ENCODE assay signal across 10 mouse cellular contexts in the genomic region with DNA sequence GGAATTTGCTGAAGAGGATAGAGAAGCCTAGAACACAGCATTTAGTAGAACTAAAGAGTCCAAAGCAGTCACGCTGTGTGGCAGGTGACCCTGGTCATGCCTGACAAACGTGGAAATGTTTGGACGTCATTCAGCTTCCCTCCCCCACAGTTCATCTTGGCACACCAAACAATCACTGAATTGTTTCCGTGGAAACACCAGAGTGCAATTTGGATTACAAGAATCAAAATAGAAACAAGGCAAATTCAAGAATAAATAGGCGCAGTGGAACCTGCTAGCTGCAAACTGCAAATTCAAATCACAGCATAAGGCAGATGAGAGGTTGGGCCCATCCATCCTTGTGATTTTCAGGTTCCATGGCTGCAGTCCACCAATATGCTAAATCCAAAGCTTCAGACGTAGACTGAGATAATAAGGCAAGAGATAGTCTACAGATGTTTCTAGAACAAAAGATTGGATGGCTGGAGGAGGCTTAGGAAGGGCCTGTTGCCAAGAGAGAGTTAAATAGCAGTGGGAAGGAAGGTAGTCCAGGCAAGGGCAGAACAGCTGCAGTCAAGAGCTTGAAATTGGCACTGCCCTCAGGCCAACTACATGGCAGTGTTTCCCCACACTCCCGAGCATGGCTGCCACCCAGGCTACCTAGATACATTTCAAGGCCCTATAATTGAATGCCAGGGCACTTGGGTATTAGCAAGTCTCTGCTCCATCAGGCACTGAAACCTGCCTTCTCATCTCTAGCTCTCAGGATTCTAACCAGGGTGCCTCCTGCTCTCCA. TPM values are rescaled to one million over a fixed set of nuclear protein-coding genes. Genes with fewer than 3 reads are reported as not detected.
A peak's percentile ranks its signal among the peaks of the same experiment; 100 is the strongest.
DNase-seq lines count a peak whose midpoint lies in the region; ATAC-seq and TF ChIP-seq lines count a peak whose summit lies in the region.
"Had no signal": no experiment of that assay in that cellular context is flagged by ENCODE, and none has a peak within 500 bp of the region (broad histone marks: within the 10 kb centered on the region; RNA-seq: fewer than 3 reads in every experiment).

No protein-coding gene starts in this region.

- H3K9me3 ChIP-seq in forebrain, embryonic 12.5 days: no peaks in the 10 kb centered on the region
- H3K9me3 ChIP-seq in forebrain, embryonic 11.5 days (ENCODE audit: control insufficient read depth, low read length): no peaks in the 10 kb centered on the region
- no peaks in the 10 kb centered on the region for H3K9me3 ChIP-seq in forebrain, postnatal 0 days (ENCODE audit: low read length)
- H3K9me3 ChIP-seq in intestine, embryonic 16.5 days (ENCODE audit: control insufficient read depth, low read length): no peaks in the 10 kb centered on the region
- H3K9me3 ChIP-seq in midbrain, embryonic 15.5 days: no peaks in the 10 kb centered on the region
- H3K9me3 ChIP-seq: neural tube, embryonic 13.5 days had no signal

- H3K36me3 ChIP-seq in forebrain, embryonic 12.5 days (replicated peaks): no peaks in the 10 kb centered on the region
- H3K36me3 ChIP-seq in forebrain, embryonic 11.5 days (ENCODE audit: control insufficient read depth, insufficient read depth, low read length): no peaks in the 10 kb centered on the region
- no peaks in the 10 kb centered on the region for H3K36me3 ChIP-seq in forebrain, postnatal 0 days (ENCODE audit: insufficient read depth)
- no peaks in the 10 kb centered on the region for H3K36me3 ChIP-seq in intestine, embryonic 16.5 days (ENCODE audit: control insufficient read depth, insufficient read depth, low read length)
- no peaks in the 10 kb centered on the region for H3K36me3 ChIP-seq in midbrain, embryonic 15.5 days (replicated peaks)
- H3K36me3 ChIP-seq: neural tube, embryonic 13.5 days had no signal

- H3K4me3 ChIP-seq in forebrain, embryonic 12.5 days (replicated peaks): no peak overlapping the region
- no peak overlapping the region for H3K4me3 ChIP-seq in forebrain, embryonic 11.5 days (ENCODE audit: low read depth, low read length)
- H3K4me3 ChIP-seq in forebrain, postnatal 0 days (ENCODE audit: low read depth, low read length): no peak overlapping the region
- no peak overlapping the region for H3K4me3 ChIP-seq in intestine, embryonic 16.5 days (ENCODE audit: low read length)
- H3K4me3 ChIP-seq in midbrain, embryonic 15.5 days: no peak overlapping the region
- H3K4me3 ChIP-seq: neural tube, embryonic 13.5 days had no signal

- no peak overlapping the region for H3K9ac ChIP-seq in forebrain, embryonic 12.5 days
- H3K9ac ChIP-seq in forebrain, embryonic 11.5 days (ENCODE audit: low read length): no peak overlapping the region
- H3K9ac ChIP-seq in forebrain, postnatal 0 days: no peak overlapping the region
- H3K9ac ChIP-seq in intestine, embryonic 16.5 days (ENCODE audit: low read depth, low read length): no peak overlapping the region
- H3K9ac ChIP-seq in midbrain, embryonic 15.5 days: no peak overlapping the region
- H3K9ac ChIP-seq: neural tube, embryonic 13.5 days had no signal

- H3K4me1 ChIP-seq in forebrain, embryonic 12.5 days: peaks cover 8% of the 10 kb centered on the region; the same call in 1 of the 2 replicates
- H3K4me1 ChIP-seq in forebrain, embryonic 11.5 days (replicated peaks; ENCODE audit: control insufficient read depth, insufficient read depth, low read length): no peaks in the 10 kb centered on the region
- H3K4me1 ChIP-seq in forebrain, postnatal 0 days (ENCODE audit: insufficient read depth): 0 out of 2 replicates have a peak, but pooled peaks cover 8% of the 10 kb centered on the region
- no peaks in the 10 kb centered on the region; the same call in 1 of the 2 replicates for H3K4me1 ChIP-seq in intestine, embryonic 16.5 days (ENCODE audit: control insufficient read depth, insufficient read depth, low read length)
- no peaks in the 10 kb centered on the region for H3K4me1 ChIP-seq in midbrain, embryonic 15.5 days

- H3K4me2 ChIP-seq in forebrain, embryonic 12.5 days: no peak overlapping the region
- H3K4me2 ChIP-seq in forebrain, embryonic 11.5 days (ENCODE audit: low read depth, low read length, severe bottlenecking): no peak overlapping the region
- H3K4me2 ChIP-seq in forebrain, postnatal 0 days (ENCODE audit: low read depth): no peak overlapping the region
- no peak overlapping the region for H3K4me2 ChIP-seq in intestine, embryonic 16.5 days (ENCODE audit: low read depth, low read length)
- H3K4me2 ChIP-seq in midbrain, embryonic 15.5 days: no peak overlapping the region
- H3K4me2 ChIP-seq: neural tube, embryonic 13.5 days had no signal

- H3K27ac ChIP-seq in forebrain, embryonic 12.5 days: peak overlapping the region; percentile 2; the same call in 1 of the 2 replicates
- H3K27ac ChIP-seq in forebrain, embryonic 11.5 days (ENCODE audit: low read depth, low read length): no peak overlapping the region
- peak overlapping the region; percentile 81 for H3K27ac ChIP-seq in forebrain, postnatal 0 days (ENCODE audit: low read depth, low read length)
- peak overlapping the region; percentile 75 for H3K27ac ChIP-seq in intestine, embryonic 16.5 days (ENCODE audit: low read length)
- peak overlapping the region; percentile 25 for H3K27ac ChIP-seq in midbrain, embryonic 15.5 days
- H3K27ac ChIP-seq: kidney, postnatal 0 days; neural tube, embryonic 13.5 days had no signal

- DNase-seq in forebrain, embryonic 11.5 days (ENCODE audit: low spot score): no peak
- DNase-seq in adipocyte (ENCODE audit: low spot score): peak; percentile 10
- peak; percentile 58 for DNase-seq in forebrain, postnatal 0 days
- DNase-seq in urinary bladder, postnatal 4 days (ENCODE audit: low spot score in 2 of 2): no peak
- DNase-seq in thymus, postnatal 14 days: no peak

- no peak for ATAC-seq in forebrain, embryonic 12.5 days (ENCODE audit: low FRiP score)
- ATAC-seq in forebrain, embryonic 11.5 days (replicated peaks; ENCODE audit: low FRiP score): no peak
- peak; percentile 65 for ATAC-seq in forebrain, postnatal 0 days
- ATAC-seq in intestine, embryonic 16.5 days: no peak
- ATAC-seq in midbrain, embryonic 15.5 days (replicated peaks): no peak

- no peak for TF ChIP-seq CTCF in forebrain, postnatal 0 days (IDR thresholded peaks at IDR 0.05; ENCODE audit: low read depth)

- WGBS in forebrain, embryonic 12.5 days: 51% methylated on average over 7 of the region's 7 CpGs
- WGBS in forebrain, embryonic 11.5 days: 62% methylated on average over 7 of the region's 7 CpGs
- 20% methylated on average over 7 of the region's 7 CpGs for WGBS in forebrain, postnatal 0 days
- 60% methylated on average over 7 of the region's 7 CpGs for WGBS in intestine, embryonic 16.5 days
- 34% methylated on average over 7 of the region's 7 CpGs for WGBS in midbrain, embryonic 15.5 days

- no peaks in the 10 kb centered on the region for H3K27me3 ChIP-seq in forebrain, embryonic 12.5 days
- H3K27me3 ChIP-seq in forebrain, embryonic 11.5 days (ENCODE audit: control insufficient read depth, insufficient read depth, low read length): no peaks in the 10 kb centered on the region
- H3K27me3 ChIP-seq in forebrain, postnatal 0 days (ENCODE audit: insufficient read depth, low read length): no peaks in the 10 kb centered on the region
- no peaks in the 10 kb centered on the region for H3K27me3 ChIP-seq in intestine, embryonic 16.5 days (replicated peaks; ENCODE audit: control insufficient read depth, insufficient read depth, low read length)
- H3K27me3 ChIP-seq in midbrain, embryonic 15.5 days (replicated peaks): no peaks in the 10 kb centered on the region
- H3K27me3 ChIP-seq: neural tube, embryonic 13.5 days had no signal

RNA-seq across cellular contexts. Expression of a gene that starts 8.8 kb away (rescaled TPM):
- polyA plus RNA-seq in forebrain, embryonic 12.5 days (2016; fragmentation: Nextera tagmentation; extraction: Ambion mirVana): 1.8 and 1.9 TPM in 2 replicates
- polyA plus RNA-seq in forebrain, embryonic 11.5 days (2014; fragmentation: Nextera tagmentation; extraction: Ambion mirVana): 0.80 and 1.3 TPM in 2 replicates
- 2.8 and 4.2 TPM in 2 replicates for total RNA-seq in forebrain, postnatal 0 days (2014; rRNA removed)
- 0.87 and 1.2 TPM in 2 replicates for polyA plus RNA-seq in forebrain, postnatal 0 days (2015; fragmentation: Nextera tagmentation; extraction: Ambion mirVana)
- polyA plus RNA-seq in intestine, embryonic 16.5 days (2015; fragmentation: Nextera tagmentation; extraction: Ambion mirVana): 0.49 and 0.55 TPM in 2 replicates
- polyA plus RNA-seq in midbrain, embryonic 15.5 days (2015; fragmentation: Nextera tagmentation; extraction: Ambion mirVana): 2.4 and 2.7 TPM in 2 replicates

RNA-seq across cellular contexts. Expression of a gene that starts 26.9 kb away (rescaled TPM):
- 1.1 and 1.4 TPM in 2 replicates for polyA plus RNA-seq in forebrain, embryonic 12.5 days (2016; fragmentation: Nextera tagmentation; extraction: Ambion mirVana)
- polyA plus RNA-seq in forebrain, embryonic 11.5 days (2014; fragmentation: Nextera tagmentation; extraction: Ambion mirVana): 0.69 and 0.89 TPM in 2 replicates
- 1.8 and 1.9 TPM in 2 replicates for total RNA-seq in forebrain, postnatal 0 days (2014; rRNA removed)
- polyA plus RNA-seq in forebrain, postnatal 0 days (2015; fragmentation: Nextera tagmentation; extraction: Ambion mirVana): 1.2 and 1.8 TPM in 2 replicates
- 1.1 TPM in 2 replicates for polyA plus RNA-seq in intestine, embryonic 16.5 days (2015; fragmentation: Nextera tagmentation; extraction: Ambion mirVana)
- polyA plus RNA-seq in midbrain, embryonic 15.5 days (2015; fragmentation: Nextera tagmentation; extraction: Ambion mirVana): 1.7 and 1.8 TPM in 2 replicates

RNA-seq across cellular contexts. Expression of a gene that starts 34.9 kb away (rescaled TPM):
- not detected in 2 replicates for polyA plus RNA-seq in forebrain, embryonic 12.5 days (2016; fragmentation: Nextera tagmentation; extraction: Ambion mirVana)
- not detected in 2 replicates for polyA plus RNA-seq in forebrain, embryonic 11.5 days (2014; fragmentation: Nextera tagmentation; extraction: Ambion mirVana)
- not detected in 2 replicates for total RNA-seq in forebrain, postnatal 0 days (2014; rRNA removed)
- polyA plus RNA-seq in forebrain, postnatal 0 days (2015; fragmentation: Nextera tagmentation; extraction: Ambion mirVana): not detected in 2 replicates
- polyA plus RNA-seq in intestine, embryonic 16.5 days (2015; fragmentation: Nextera tagmentation; extraction: Ambion mirVana): not detected in 2 replicates
- polyA plus RNA-seq in midbrain, embryonic 15.5 days (2015; fragmentation: Nextera tagmentation; extraction: Ambion mirVana): not detected in 2 replicates
- polyA plus RNA-seq: kidney, postnatal 0 days; neural tube, embryonic 13.5 days had no signal

RNA-seq across cellular contexts. Expression of a gene that starts 53.7 kb away (rescaled TPM):
- polyA plus RNA-seq in forebrain, embryonic 12.5 days (2016; fragmentation: Nextera tagmentation; extraction: Ambion mirVana): 137 and 144 TPM in 2 replicates
- polyA plus RNA-seq in forebrain, embryonic 11.5 days (2014; fragmentation: Nextera tagmentation; extraction: Ambion mirVana): 131 and 138 TPM in 2 replicates
- 112 and 134 TPM in 2 replicates for total RNA-seq in forebrain, postnatal 0 days (2014; rRNA removed)
- polyA plus RNA-seq in forebrain, postnatal 0 days (2015; fragmentation: Nextera tagmentation; extraction: Ambion mirVana): 93.9 and 112 TPM in 2 replicates
- polyA plus RNA-seq in intestine, embryonic 16.5 days (2015; fragmentation: Nextera tagmentation; extraction: Ambion mirVana): 84.4 and 92.1 TPM in 2 replicates
- polyA plus RNA-seq in midbrain, embryonic 15.5 days (2015; fragmentation: Nextera tagmentation; extraction: Ambion mirVana): 149 and 151 TPM in 2 replicates

RNA-seq across cellular contexts. Expression of a gene that starts 59.0 kb away (rescaled TPM):
- 44.1 and 49.0 TPM in 2 replicates for polyA plus RNA-seq in forebrain, embryonic 12.5 days (2016; fragmentation: Nextera tagmentation; extraction: Ambion mirVana)
- polyA plus RNA-seq in forebrain, embryonic 11.5 days (2014; fragmentation: Nextera tagmentation; extraction: Ambion mirVana): 42.5 and 45.2 TPM in 2 replicates
- total RNA-seq in forebrain, postnatal 0 days (2014; rRNA removed): 37.2 and 38.7 TPM in 2 replicates
- polyA plus RNA-seq in forebrain, postnatal 0 days (2015; fragmentation: Nextera tagmentation; extraction: Ambion mirVana): 51.6 and 55.8 TPM in 2 replicates
- polyA plus RNA-seq in intestine, embryonic 16.5 days (2015; fragmentation: Nextera tagmentation; extraction: Ambion mirVana): 49.2 and 53.5 TPM in 2 replicates
- 70.2 and 71.4 TPM in 2 replicates for polyA plus RNA-seq in midbrain, embryonic 15.5 days (2015; fragmentation: Nextera tagmentation; extraction: Ambion mirVana)

Comparison
In these comparisons a context has a peak if more than half of its experiments do, and no peak if none do; other contexts are left out.
1. DNase-seq: peak in adipocyte (single experiment) and forebrain, postnatal 0 days (single experiment); none in forebrain, embryonic 11.5 days (single experiment), urinary bladder, postnatal 4 days (0 of 2) and thymus, postnatal 14 days (single experiment).